Mouse (Mus musculus): Measurements from ENCODE around the gene Fxyd7. TPM values are rescaled to one million over a fixed set of nuclear protein-coding genes. Genes with fewer than 3 reads are reported as not detected.

Gene Fxyd7
- total RNA-seq, 2 experiments from 2014 or later = 0.40 to 0.59 TPM

GRCm38 (mm10) chr7:31076492-31076891 lies 25.2 kb upstream of the Fxyd7 start, which contains the start of gene Fxyd3:
Gene Fxyd3 (minus strand): TSS chr7:31076704.
- no peak for DNase-seq

GRCm38 (mm10) chr7:31074713-31075069 lies 23.4 kb upstream of the Fxyd7 start:
- no peak for DNase-seq

GRCm38 (mm10) chr7:31074061-31074712 lies 22.9 kb upstream of the Fxyd7 start:
- no peak for DNase-seq

- no peak for DNase-seq
These were observed 22.3 kb upstream of the Fxyd7 start for GRCm38 (mm10) chr7:31073546-31073945.

- no peak for DNase-seq
These were observed 21.1 kb upstream of the Fxyd7 start for GRCm38 (mm10) chr7:31072326-31072725.

GRCm38 (mm10) chr7:31070324-31070723 lies 19.1 kb upstream of the Fxyd7 start:
- DNase-seq = no peak

GRCm38 (mm10) chr7:31069491-31069890 lies 18.2 kb upstream of the Fxyd7 start:
- no peak for DNase-seq

GRCm38 (mm10) chr7:31067836-31068235 lies 16.6 kb upstream of the Fxyd7 start:
- peak in 1 of 2 experiments; percentile 34 for DNase-seq

- DNase-seq = no peak
These were observed 11.8 kb upstream of the Fxyd7 start for GRCm38 (mm10) chr7:31063074-31063560.

- DNase-seq = no peak
These were observed 9.3 kb upstream of the Fxyd7 start for GRCm38 (mm10) chr7:31060621-31061010.

GRCm38 (mm10) chr7:31059919-31060620 lies 8.8 kb upstream of the Fxyd7 start:
- peak in 1 of 2 experiments; percentile 28 for DNase-seq

- DNase-seq = peak; percentile 89 to 94
These were observed 7.8 kb upstream of the Fxyd7 start, which contains the start of gene Lgi4 for GRCm38 (mm10) chr7:31059108-31059507. Gene Lgi4 (plus strand): TSS chr7:31059342.

- DNase-seq = no peak
These were observed 6.9 kb upstream of the Fxyd7 start for GRCm38 (mm10) chr7:31058211-31058610.

GRCm38 (mm10) chr7:31057730-31058129 lies 6.5 kb upstream of the Fxyd7 start:
- DNase-seq = no peak

- DNase-seq = no peak
These were observed 5.8 kb upstream of the Fxyd7 start, which contains the start of gene Fxyd1 for GRCm38 (mm10) chr7:31057071-31057470. Gene Fxyd1 (minus strand): TSS chr7:31057199.

- peak in 1 of 2 experiments; percentile 28 for DNase-seq
These were observed 5.2 kb upstream of the Fxyd7 start for GRCm38 (mm10) chr7:31056448-31056847.

- peak in 1 of 2 experiments; percentile 70 for DNase-seq
These were observed 4.6 kb upstream of the Fxyd7 start for GRCm38 (mm10) chr7:31055883-31056282.

GRCm38 (mm10) chr7:31055354-31055824 lies 4.1 kb upstream of the Fxyd7 start:
- peak; percentile 91 to 93 for DNase-seq

GRCm38 (mm10) chr7:31054661-31055320 lies 3.5 kb upstream of the Fxyd7 start:
- peak; percentile 81 to 84 for DNase-seq

GRCm38 (mm10) chr7:31053882-31054447 lies 2.7 kb upstream of the Fxyd7 start:
- peak in 1 of 2 experiments; percentile 54 for DNase-seq

GRCm38 (mm10) chr7:31052636-31053434 lies 1.6 kb upstream of the Fxyd7 start:
- peak; percentile 52 to 63 for DNase-seq

All from heart, adult 18-20 months (tissue).